Mouse (Mus musculus) kidney, postnatal 14 days (tissue): ENCODE results near the gene Bcas1.

ENCODE experiments used
- DNase-seq: peaks from one replicate; pipeline ENCODE4 v3.0.0; 2022; ENCODE audit warnings: mixed read lengths

The Bcas1 gene

GRCm38 (mm10) chr2:170308033-170308820 is 119.4 kb downstream of the Bcas1 start:
- DNase-seq, result no peak

DNA sequence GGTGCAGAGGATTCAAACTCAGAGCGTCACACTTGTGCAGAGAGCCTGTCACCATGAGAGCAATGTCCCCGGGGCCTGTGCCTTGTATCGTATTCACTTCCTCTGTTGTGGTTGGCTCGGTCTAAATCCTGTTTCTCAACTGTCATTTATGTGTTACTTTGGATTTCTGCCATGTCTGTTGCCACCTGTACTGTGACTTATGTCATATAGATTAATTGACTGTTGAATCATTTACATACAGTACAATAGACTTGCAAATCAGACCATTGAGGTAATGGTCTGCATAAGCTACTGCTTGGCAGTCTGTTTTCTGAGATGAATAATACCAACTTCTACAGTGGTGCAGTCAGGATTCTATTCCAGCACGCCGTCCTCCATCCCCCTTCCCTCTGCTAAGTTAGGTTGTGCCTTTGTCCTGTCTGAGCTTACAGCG is 120.0 kb downstream of the Bcas1 start:
- no peak for DNase-seq

DNA sequence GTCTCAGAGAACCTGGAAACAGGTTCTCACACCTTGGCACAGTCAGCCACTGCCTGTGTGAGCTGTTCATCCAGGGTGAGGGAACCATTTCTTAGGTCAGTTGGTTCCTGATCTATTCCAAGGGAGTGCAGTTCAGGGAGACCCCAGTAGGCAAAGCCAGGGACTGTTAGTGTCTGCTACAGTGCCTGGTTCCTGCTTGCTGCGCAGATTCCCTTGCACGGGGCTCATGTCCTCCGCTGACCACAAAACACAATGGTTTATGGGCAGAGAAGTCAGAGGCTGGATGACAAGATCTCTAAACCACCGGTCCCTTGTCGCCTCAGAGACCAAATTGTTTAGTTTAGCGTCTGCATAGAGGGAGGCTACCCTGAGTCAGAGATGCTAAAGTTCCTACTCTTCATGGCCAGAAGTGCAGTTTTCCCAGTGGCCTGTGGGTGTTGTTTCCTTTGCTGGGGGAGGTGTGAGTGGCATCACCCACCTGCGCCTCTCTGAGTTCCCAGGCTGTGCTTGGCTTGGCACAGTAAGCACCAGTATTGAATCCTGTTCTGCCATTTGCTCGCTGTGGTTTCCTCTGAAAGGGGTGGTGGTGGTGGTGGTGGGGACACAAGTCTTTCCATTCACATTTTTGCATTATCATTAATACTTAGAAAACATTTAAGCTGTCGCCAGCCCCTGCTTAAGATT is 120.9 kb downstream of the Bcas1 start:
- no peak for DNase-seq

- DNase-seq, result no peak
Observed at GRCm38 (mm10) chr2:170304766-170305165, 122.9 kb downstream of the Bcas1 start.

DNA sequence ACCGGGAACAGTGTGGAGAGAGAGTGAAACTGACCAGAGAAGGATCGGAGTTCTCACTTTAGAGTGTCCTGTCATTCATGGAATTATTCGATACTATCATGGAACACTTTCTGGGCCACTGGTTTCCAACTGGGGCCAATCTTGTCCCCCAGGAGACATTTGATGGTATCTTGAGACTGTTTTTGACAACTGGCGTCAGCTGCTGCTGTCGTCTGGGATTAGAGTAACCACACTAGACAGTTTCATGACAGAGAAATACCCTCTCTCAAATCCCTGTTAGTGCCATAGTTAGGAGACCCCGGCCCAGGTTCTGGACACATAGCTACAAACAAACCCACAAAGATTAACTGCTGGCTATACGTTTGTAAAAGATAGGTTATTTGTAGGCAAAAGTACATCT is 124.0 kb downstream of the Bcas1 start:
- no peak for DNase-seq

- DNase-seq, result no peak
Observed at GRCm38 (mm10) chr2:170302825-170303224, 124.8 kb downstream of the Bcas1 start.
